Mouse (Mus musculus) neural tube, embryonic 11.5 days (tissue): ENCODE results near the gene Gp5. TPM values are rescaled to one million over a fixed set of nuclear protein-coding genes. Genes with fewer than 3 reads are reported as not detected.

Experiments
- ATAC-seq: fragments of 200-750 bp; cut with Nextera tagmentation; 2 replicates; pipeline ENCODE4 v1.8.0; 2017; ENCODE audit warnings: moderate number of reproducible peaks, mild to moderate bottlenecking, moderate TSS enrichment, moderate library complexity; ENCODE audit not compliant: insufficient read depth, low FRiP score, low TSS enrichment
- DNase-seq: peaks from one replicate; pipeline ENCODE4 v3.0.0-alpha.2; 2015; ENCODE audit warnings: low spot score
- H3K27ac ChIP-seq: fragments of 300-500 bp; sonication (generic); 2 replicates; pipeline ENCODE4 v1.5.1; 2014; ENCODE audit warnings: low read depth, mild to moderate bottlenecking, low read length
- H3K27me3 ChIP-seq: fragments of 300-500 bp; sonication (generic); 2 replicates; pipeline ENCODE4 v1.6.1; 2014; ENCODE audit warnings: mild to moderate bottlenecking, low read length, mixed read lengths; ENCODE audit not compliant: control insufficient read depth, insufficient read depth
- H3K36me3 ChIP-seq: fragments of 300-500 bp; sonication (generic); 2 replicates; pipeline ENCODE4 v1.6.1; 2014; ENCODE audit warnings: mild to moderate bottlenecking, low read length, moderate library complexity, mixed read lengths; ENCODE audit not compliant: control insufficient read depth, insufficient read depth
- H3K4me1 ChIP-seq: fragments of 300-500 bp; sonication (generic); 2 replicates; pipeline ENCODE4 v1.6.1; 2014; ENCODE audit warnings: low read length, mixed read lengths; ENCODE audit not compliant: control insufficient read depth, insufficient read depth
- H3K4me2 ChIP-seq: fragments of 300-500 bp; sonication (generic); 2 replicates; pipeline ENCODE4 v1.6.1; 2014; ENCODE audit warnings: low read depth, mild to moderate bottlenecking, moderate library complexity
- H3K4me3 ChIP-seq: fragments of 300-500 bp; sonication (generic); 2 replicates; pipeline ENCODE4 v1.5.1; 2014; ENCODE audit warnings: low read depth, low read length
- H3K9ac ChIP-seq: fragments of 300-500 bp; sonication (generic); 2 replicates; pipeline ENCODE4 v1.6.1; 2014; ENCODE audit warnings: mild to moderate bottlenecking, low read length
- H3K9me3 ChIP-seq: fragments of 300-500 bp; sonication (generic); 2 replicates; pipeline ENCODE4 v1.6.1; 2016; ENCODE audit warnings: low read length; ENCODE audit not compliant: control insufficient read depth
- WGBS: fragments of 180-500 bp; shearing (Covaris S2); extraction: QIAGEN DNeasy Blood & Tissue Kit; methylation state at CpG from one replicate; pipeline ENCODE4 v1.1.7; 2014; 5-methylcytosine and 5-hydroxymethylcytosine counted together
- polyA plus RNA-seq: library from polyadenylated mRNA; unstranded; fragments of >200 nt; fragmentation: Nextera tagmentation; extraction: Ambion mirVana; gene quantifications from 2 replicates; pipeline ENCODE4 v1.2.1, GENCODE M21; 2014

Gp5 gene
- polyA plus RNA-seq, 1 experiment from 2014 or later, result 2.4 TPM

DNA sequence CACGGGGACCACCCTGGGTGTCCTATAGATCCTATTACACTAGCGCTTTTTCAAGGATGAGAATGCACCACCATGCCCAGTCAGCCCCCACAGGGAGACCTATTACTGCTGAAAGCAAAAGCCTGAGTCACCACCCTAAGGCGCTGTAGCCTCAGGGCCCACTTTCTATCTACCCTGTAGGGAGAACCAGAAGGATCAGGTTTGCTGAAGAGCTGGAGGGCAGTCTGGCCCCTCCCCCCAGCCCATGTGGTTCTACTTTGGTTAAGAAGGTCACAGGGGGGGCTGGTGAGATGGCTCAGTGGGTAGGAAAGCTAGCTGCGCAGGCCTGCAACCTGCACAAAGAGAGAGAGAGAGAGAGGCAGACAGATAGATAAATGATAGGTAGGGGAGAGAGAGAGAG lies 24.9 kb downstream of the Gp5 start:
- WGBS, result 56% methylated on average over 4 of the region's 4 CpGs
- peaks cover 11% of the 10 kb centered on the region for H3K4me1 ChIP-seq
- H3K4me2 ChIP-seq, result no peak overlapping the region
- no peak overlapping the region for H3K9ac ChIP-seq
- peaks cover 12% of the 10 kb centered on the region; the same call in 1 of the 2 replicates for H3K27me3 ChIP-seq
- H3K27ac ChIP-seq, result no peak overlapping the region
- no peaks in the 10 kb centered on the region for H3K36me3 ChIP-seq
- no peak for ATAC-seq
- H3K4me3 ChIP-seq, result no peak overlapping the region
- DNase-seq, result peak; percentile 40
- no peaks in the 10 kb centered on the region for H3K9me3 ChIP-seq

DNA sequence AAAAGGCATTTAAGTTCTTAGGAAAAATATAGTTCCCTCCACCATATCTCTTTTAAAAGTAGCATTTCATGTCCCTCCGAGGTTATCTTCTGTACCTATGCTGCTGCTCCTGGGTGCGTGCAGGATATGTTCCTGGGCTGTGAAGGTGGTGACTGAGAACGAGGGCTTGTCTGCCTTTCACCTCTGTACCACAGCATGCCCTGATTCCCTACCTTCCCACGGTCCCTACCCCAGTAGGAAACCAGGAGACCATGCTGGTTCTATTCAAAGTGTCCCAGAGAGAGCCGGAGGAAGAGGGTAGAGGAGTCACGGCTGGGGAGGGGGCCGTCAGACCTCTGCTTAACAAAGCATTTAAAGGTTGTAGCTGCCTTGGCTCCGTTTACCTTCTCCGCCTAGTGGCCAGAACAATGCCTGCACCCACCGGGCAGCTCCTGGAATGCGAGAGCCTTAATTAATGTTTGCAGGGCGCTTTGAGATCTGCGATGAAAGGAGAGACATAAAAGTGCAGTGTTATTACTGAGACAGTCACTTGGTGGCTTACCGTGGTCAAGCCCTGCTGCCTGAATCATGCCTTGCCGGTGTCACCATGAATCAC lies 26.7 kb downstream of the Gp5 start:
- H3K9ac ChIP-seq, result no peak overlapping the region
- 0 out of 2 replicates have a peak, but pooled peaks have one; percentile 40 for ATAC-seq
- H3K4me3 ChIP-seq, result no peak overlapping the region
- H3K36me3 ChIP-seq, result no peaks in the 10 kb centered on the region
- H3K9me3 ChIP-seq, result no peaks in the 10 kb centered on the region
- H3K27ac ChIP-seq, result no peak overlapping the region
- peak overlapping the region; percentile 33 for H3K4me2 ChIP-seq
- H3K4me1 ChIP-seq, result peaks cover 11% of the 10 kb centered on the region
- H3K27me3 ChIP-seq, result peaks cover 10% of the 10 kb centered on the region; the same call in 1 of the 2 replicates
- WGBS, result 2% methylated on average over 15 of the region's 15 CpGs
- DNase-seq, result peak; percentile 77

DNA sequence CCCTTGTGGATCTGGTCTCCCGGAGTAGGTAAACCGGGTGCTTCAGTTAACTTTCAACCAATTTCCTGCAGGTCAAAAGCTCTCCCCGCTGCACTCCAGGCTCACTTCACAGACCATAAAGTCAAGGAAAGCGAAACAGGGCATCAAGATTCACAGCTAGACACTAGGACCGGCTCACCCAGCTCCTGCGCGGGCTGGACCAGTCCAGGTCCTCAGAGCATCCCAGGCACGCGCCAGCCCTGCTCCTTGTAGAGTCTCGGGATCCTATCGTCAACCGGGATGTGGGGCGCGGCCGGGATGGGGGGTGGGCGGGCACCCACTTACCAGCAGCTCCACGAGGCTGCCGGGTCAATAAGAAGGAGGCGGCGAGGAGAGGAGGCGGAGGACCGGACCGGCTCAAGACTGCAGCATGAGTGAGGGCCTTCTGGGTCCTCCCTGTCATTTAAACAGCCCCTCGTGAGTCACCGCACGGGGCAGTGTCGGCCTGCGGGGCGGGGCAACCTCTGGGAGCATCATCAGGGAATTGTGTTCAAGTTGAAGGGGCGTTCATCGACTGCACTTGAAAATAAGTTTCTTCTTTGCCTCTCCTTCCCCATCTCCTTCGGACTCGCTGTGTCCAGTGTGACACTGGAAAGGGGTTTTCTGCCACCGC lies 27.6 kb downstream of the Gp5 start, which contains the start of gene Lrrc15:
Gene Lrrc15, minus strand, starts transcription at position 413 of the 652 bp plus-strand sequence.
- Histone ChIP-seq H3K9me3 (no peaks in the 10 kb centered on the region), H3K27ac (no peak within 1 kb of the TSS), H3K36me3 (no peaks in the 10 kb centered on the region), H3K4me1 (peaks cover 11% of the 10 kb centered on the region), H3K4me2 (peak within 1 kb of the TSS; percentile 46), H3K27me3 (peaks cover 10% of the 10 kb centered on the region; the same call in 1 of the 2 replicates), H3K9ac (0 out of 2 replicates have a peak within 1 kb of the TSS, but pooled peaks have one; percentile 5), H3K4me3 (peak within 1 kb of the TSS; percentile 22)
- WGBS, result 5% methylated on average over 34 of the region's 34 CpGs
- DNase-seq (peak; percentile 59), ATAC-seq (peak; percentile 56; the same call in 1 of the 2 replicates)

DNA sequence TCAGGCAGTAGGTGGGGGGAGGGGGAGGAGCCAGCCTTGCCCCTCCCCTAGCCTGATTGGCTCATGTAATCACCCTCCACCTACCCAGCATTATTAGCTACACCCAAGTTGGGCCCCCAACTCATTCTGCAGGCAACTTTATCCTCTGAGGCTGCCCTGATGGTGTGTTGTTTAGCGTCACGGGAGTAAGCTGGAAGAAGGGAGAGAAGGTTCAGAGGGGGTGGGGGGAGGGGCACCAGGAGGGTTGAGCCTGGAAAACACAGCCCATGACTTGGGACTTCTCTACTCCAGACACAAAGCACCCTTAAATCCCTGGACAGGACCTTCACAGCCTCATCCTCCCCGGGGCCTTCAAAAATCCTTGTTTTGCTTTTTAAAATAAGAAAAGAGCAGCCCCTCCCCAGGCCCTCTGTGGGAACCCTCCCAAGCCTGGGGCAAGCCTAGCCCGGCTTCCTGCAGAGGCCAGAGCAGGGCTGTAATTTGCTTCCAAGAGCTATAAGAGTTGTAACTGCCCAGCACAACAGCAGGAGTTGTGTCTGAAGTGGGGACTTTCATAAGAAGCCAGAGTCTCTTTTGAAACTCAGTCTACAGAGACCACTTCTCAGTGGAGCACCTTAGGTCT lies 29.8 kb downstream of the Gp5 start:
- DNase-seq (no peak), ATAC-seq (no peak)
- Histone ChIP-seq H3K9ac (no peak overlapping the region), H3K27me3 (peaks cover 10% of the 10 kb centered on the region; the same call in 1 of the 2 replicates), H3K4me2 (no peak overlapping the region), H3K4me1 (peaks cover 11% of the 10 kb centered on the region), H3K4me3 (no peak overlapping the region), H3K27ac (no peak overlapping the region), H3K36me3 (no peaks in the 10 kb centered on the region), H3K9me3 (no peaks in the 10 kb centered on the region)
- 4% methylated on average over 4 of the region's 4 CpGs for WGBS

DNA sequence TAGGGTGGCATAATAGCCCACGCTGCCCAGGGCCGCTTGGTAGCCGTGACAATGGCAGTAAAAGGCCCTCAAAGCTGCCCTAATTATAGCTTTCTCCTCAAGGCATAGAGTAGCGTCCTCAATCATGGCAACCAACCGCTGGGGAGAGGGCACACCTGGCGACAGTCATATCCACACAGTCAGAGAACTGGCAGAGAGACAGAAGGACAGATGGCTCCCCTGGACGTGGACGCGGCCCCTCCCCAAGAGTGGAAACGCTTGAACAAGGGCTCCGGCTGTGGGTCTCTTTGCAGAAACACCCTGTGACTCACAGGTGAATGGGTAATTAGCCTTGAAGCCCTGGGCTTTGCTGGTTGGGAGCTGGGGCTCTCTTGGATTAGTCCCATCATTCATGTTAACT lies 32.2 kb downstream of the Gp5 start:
- no peaks in the 10 kb centered on the region for H3K9me3 ChIP-seq
- no peak overlapping the region for H3K27ac ChIP-seq
- H3K4me2 ChIP-seq, result no peak overlapping the region
- H3K9ac ChIP-seq, result no peak overlapping the region
- no peaks in the 10 kb centered on the region for H3K36me3 ChIP-seq
- DNase-seq (no peak), ATAC-seq (no peak)
- 69% methylated on average over 11 of the region's 11 CpGs for WGBS
- H3K4me3 ChIP-seq, result no peak overlapping the region
- H3K4me1 ChIP-seq, result peaks cover 9% of the 10 kb centered on the region
- peaks cover 10% of the 10 kb centered on the region; the same call in 1 of the 2 replicates for H3K27me3 ChIP-seq

DNA sequence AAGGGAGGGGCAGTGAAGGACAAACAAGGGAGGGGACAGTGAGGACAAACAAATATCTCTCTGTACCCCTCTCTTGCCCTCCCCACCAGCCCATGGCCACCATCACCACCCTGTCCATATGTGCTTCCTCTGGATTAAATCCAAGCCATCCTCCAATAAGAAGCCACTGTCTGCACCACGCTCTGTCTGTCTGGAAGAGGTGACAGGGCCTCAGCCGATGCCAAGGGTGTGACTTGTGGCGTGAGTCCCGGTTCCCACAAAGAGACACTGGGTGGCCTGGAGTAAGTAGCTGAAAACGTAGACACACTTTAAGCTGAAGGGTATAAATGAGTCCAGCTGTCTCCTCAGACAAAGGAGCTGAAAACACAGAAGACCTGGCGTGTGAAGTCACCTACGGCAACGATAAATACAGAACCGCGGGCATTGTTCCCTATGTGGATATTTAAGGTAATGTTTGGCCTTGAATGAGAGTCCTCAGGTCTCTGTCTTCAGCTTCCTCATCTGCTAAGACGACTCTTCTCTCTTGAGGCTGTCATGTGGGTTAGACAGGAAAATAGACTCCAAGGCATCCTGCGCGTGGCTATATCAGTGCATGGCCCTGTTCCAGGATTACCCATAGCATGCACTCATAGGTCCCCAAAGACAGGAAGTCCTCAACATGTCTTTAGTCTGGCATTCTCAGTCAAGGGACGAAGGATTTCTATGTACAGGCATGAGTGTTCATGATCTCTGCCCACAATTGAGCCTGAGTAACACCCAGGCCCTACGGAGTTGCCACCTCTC lies 34.8 kb downstream of the Gp5 start:
- Histone ChIP-seq H3K36me3 (no peaks in the 10 kb centered on the region), H3K4me1 (no peaks in the 10 kb centered on the region), H3K9me3 (no peaks in the 10 kb centered on the region), H3K4me3 (no peak overlapping the region), H3K27me3 (no peaks in the 10 kb centered on the region), H3K9ac (no peak overlapping the region), H3K27ac (no peak overlapping the region), H3K4me2 (no peak overlapping the region)
- DNase-seq, result no peak
- no peak for ATAC-seq
- 82% methylated on average over 15 of the region's 15 CpGs for WGBS

DNA sequence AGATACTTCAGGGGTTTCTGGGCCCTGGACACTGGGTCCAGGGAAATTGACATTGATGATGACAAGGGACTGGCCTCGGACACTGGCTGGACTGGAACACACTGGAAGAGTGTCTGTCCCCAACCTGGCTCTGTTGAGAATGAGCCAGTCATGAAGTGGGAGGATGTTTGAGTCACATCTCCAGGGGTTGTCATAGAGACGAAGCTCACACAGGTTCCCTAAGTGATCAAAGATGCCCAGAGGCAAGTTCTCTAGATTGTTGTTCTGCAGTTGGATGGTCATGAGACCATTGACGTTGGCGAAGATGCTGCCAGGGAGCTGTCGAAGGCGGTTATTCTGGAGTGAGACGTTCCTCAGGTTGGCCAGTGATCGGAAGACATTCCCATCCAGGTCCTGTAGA lies 37.5 kb downstream of the Gp5 start:
- Histone ChIP-seq H3K4me3 (no peak overlapping the region), H3K9ac (no peak overlapping the region), H3K36me3 (no peaks in the 10 kb centered on the region), H3K27ac (no peak overlapping the region), H3K9me3 (no peaks in the 10 kb centered on the region), H3K27me3 (no peaks in the 10 kb centered on the region), H3K4me2 (no peak overlapping the region), H3K4me1 (no peaks in the 10 kb centered on the region)
- WGBS, result 93% methylated on average over 8 of the region's 8 CpGs
- DNase-seq (no peak), ATAC-seq (no peak)

DNA sequence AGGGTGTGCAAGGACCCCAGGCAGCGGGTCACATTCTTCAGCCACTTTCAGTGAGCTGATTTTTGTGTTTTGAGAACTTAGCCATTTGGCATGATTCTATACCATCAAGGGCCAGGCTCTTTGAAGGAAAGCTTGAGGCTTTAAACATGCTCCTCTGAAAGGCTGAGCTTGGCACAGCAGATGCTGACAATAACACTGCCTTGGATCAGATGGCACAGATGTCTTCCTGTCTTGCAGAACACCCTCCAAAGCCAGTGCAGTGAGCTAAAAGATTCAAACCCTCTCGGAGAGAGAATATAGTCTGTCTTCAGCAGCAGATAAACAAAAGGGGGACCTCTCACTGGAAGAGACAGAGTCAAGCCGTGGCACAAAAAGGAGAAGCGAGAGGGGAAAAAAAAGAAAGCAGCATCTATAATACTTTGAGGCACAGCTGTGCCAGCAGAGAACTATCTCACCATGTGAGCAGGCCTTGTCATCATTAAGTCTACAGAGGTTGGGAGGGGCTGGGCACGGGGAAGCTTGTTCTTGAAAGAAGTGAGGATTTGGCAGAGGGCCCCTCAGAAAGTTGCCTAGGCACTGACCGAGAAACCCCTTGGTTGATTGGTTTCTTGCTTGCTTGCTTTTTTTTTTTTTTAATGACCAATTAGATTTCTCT lies 38.5 kb downstream of the Gp5 start:
- Histone ChIP-seq H3K4me2 (no peak overlapping the region), H3K9me3 (no peaks in the 10 kb centered on the region), H3K9ac (no peak overlapping the region), H3K27ac (no peak overlapping the region), H3K4me3 (no peak overlapping the region), H3K27me3 (no peaks in the 10 kb centered on the region), H3K36me3 (no peaks in the 10 kb centered on the region), H3K4me1 (no peaks in the 10 kb centered on the region)
- ATAC-seq (no peak), DNase-seq (no peak)
- 80% methylated on average over 6 of the region's 6 CpGs for WGBS
